Mouse (Mus musculus) urinary bladder, postnatal 14 days (tissue): Measurements from ENCODE around the gene Afmid.
"Not testable (repeated sequence)": the region's sequence is repeated elsewhere in the genome, so short reads cannot be mapped to it uniquely, and the experiment has no call there.

Experiments used
- DNase-seq: peaks from one replicate; pipeline ENCODE4 v3.0.0; 2021; ENCODE audit warnings: low spot score

Afmid gene

GRCm38 (mm10) chr11:117794035-117794551, 31.6 kb upstream of the Afmid start:
- no peak for DNase-seq

GRCm38 (mm10) chr11:117796954-117797353, 28.8 kb upstream of the Afmid start:
- DNase-seq, result no peak

- DNase-seq, result no peak
These were observed 28.1 kb upstream of the Afmid start, which contains the start of gene 6030468B19Rik for GRCm38 (mm10) chr11:117797511-117798159. Gene 6030468B19Rik (plus strand): TSS chr11:117797660.

GRCm38 (mm10) chr11:117798160-117798541, 27.6 kb upstream of the Afmid start:
- no peak for DNase-seq

DNA sequence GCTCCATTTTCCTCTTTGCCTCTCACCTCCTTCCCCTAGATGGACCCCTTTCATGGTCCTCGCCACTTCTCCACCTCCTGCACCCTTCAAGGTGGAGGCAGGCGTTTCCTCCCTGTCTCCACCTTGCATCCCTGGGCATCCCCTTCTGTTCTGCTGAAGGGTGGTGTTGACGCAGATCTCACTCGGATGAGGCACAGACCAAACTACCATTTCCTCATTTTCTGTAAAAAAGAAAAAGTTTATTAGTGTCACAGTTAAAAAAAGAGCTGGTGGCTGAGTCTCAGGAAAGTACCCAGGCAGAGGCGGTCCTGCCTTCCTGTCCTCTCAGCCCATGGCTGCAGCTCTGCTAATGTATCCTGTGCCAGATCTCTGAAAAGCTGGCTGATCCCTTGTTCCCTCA, 26.6 kb upstream of the Afmid start:
- no peak for DNase-seq

- DNase-seq, result no peak
These were observed 25.7 kb upstream of the Afmid start for GRCm38 (mm10) chr11:117800038-117800437.

GRCm38 (mm10) chr11:117801650-117802049, 24.1 kb upstream of the Afmid start:
- no peak for DNase-seq

- no peak for DNase-seq
These were observed 22.5 kb upstream of the Afmid start for GRCm38 (mm10) chr11:117803166-117803688.

- no peak for DNase-seq
These were observed 18.9 kb upstream of the Afmid start for GRCm38 (mm10) chr11:117806781-117807180.

GRCm38 (mm10) chr11:117809407-117810311, 16.1 kb upstream of the Afmid start, which contains the start of the genes Gm20708 and Syngr2:
Gene Gm20708 (plus strand): TSS chr11:117809668.
Gene Syngr2 (plus strand): TSS chr11:117809668.
- DNase-seq, result peak; percentile 77

GRCm38 (mm10) chr11:117810401-117811046, 15.2 kb upstream of the Afmid start:
- peak; percentile 94 for DNase-seq

- no peak for DNase-seq
These were observed 11.9 kb upstream of the Afmid start for GRCm38 (mm10) chr11:117813867-117814266.

- DNase-seq, result no peak
These were observed 10.9 kb upstream of the Afmid start for GRCm38 (mm10) chr11:117814704-117815366.

DNA sequence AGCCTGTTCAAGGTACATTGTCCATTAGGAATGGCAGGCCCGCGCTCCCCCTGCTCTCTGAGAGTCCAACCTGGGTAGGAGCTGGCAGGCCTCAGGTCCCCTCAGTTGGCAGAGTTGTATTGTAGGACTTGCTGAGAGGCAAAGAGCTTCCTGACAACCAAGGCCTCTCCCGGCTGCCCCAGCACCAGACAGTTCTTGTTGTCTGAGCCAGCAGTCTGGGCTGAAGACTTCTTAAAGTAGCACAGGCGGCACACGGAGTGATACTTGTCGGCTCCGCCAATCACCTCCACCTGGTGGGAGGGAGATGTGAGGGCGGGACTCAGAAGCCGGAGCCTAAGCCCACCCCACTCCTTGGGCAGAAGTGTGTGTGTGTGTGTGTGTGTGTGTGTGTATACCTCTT, 9.9 kb upstream of the Afmid start:
- DNase-seq, result not testable (repeated sequence)

DNA sequence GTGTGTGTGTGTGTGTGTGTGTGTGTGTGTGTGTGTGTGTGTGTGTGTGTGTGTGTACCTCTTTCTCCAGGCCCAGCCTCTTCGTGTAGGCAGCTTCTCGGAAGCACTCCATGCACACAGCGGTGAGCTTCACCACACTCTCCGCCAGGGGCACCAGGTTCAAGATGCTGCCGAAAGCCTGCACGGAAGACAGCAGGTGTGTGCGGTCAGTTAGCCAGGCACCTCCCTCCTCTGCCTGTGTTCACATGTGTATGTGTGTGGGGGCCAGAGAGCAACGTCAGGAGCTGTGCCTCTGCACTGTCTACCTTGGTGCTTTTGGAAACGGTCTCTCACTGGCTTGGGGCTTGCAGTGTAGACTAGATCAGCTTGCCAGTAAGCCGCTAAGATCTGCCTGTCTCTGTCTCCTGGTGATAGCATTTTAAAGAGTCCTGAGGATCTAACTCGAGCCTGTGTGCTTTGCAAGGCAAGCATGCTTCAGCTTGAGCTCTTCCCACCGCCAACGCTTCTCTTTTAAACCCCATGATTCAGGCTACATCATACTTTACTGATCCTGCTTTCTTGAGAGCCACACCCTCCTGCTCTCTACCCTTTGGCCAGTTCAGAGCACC, 9.2 kb upstream of the Afmid start:
- DNase-seq, result no peak

- DNase-seq, result no peak
These were observed 6.6 kb upstream of the Afmid start for GRCm38 (mm10) chr11:117819095-117819494.

DNA sequence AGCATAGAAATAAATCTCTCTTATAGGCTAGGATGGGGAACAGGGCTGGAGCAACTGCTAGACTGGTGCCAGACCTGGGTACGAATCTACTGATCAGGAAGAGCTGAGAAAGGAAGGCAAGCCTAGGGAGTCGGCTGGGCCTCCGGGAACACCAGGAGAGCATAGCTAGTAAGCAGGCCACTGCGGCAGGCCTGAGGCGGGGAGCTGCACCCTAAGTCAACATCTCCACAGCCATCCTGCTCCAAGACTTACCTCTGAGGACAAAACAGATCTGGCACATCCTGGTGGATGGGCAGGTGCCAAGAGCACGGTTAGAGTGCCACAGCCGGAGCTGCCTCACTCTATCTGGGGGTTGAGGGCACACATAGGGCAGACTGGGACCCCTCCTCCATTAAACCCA, 5.6 kb upstream of the Afmid start:
- DNase-seq, result no peak

DNA sequence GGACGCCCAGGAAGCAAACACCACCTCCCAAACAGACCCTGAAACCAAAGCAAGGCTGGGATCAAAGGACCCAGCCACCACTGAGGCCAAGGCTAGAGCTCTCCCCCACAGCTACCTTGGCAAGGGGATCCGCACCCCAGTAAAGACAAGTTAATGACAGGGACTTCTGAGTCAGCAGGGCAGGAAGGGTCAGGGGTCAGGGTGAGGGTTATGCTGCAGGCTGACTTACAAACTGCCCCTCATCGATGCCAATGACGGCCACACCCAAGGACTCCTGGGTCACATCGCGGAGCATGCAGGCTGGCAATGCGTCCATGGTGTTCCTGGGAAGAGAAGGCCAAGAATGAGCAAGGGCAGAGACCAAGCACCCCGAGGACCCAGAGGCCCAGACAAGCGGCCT, 3.9 kb upstream of the Afmid start:
- DNase-seq, result no peak

DNA sequence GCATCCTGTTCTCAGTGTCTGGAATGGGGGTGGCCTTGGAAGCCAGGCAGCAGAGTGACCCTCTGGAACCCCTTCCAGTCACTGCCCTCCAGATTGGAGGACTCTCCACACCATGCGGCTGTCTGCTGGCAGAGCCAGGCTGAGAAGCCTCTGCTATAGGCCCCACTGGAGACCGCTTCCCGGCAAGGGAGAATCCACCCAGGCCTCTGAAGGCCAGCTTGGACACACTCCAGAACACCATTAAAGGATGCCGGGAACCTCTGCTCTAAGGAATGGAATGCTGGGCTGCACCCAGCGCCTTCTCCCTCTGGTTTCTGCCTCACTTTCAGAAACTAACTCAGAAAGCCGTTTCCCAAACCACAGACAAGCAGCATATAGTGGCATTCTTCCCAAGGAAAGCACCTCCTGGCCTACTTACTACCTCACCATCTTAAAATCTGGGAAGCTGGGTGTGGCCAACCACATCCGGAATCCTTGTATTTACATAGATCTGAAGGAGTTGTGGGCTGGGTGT, 2.9 kb upstream of the Afmid start:
- peak; percentile 59 for DNase-seq

DNA sequence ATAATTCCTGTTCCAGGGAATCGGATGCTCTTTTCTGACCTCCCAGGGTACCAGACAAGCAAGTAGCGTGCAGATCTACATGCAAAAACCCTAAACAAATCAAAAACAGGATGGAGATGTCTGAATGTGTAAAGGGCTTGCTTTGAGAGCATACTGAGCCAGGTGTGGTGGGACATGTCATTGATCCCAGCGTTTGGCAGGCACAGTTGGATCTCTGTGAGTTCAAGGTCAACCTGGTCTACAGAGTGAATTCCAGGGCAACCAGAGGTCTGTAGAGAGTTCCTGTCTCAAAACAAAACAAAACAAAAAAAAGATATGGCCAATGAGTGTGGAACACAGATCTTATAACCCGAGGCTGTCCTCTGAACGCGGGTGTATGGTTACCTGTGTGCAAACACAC, 2.3 kb upstream of the Afmid start:
- no peak for DNase-seq
